Mouse (Mus musculus) neutrophil, adult 83 days (primary cell): Measurements from ENCODE around the gene BC051142. TPM values are rescaled to one million over a fixed set of nuclear protein-coding genes. Genes with fewer than 3 reads are reported as not detected.

Experiments used
- total RNA-seq, 2 experiments: library from RNA; stranded (reverse); gene quantifications; one replicate each; pipeline ENCODE4 v1.2.4; 2023

BC051142 gene
- not detected for total RNA-seq

DNA sequence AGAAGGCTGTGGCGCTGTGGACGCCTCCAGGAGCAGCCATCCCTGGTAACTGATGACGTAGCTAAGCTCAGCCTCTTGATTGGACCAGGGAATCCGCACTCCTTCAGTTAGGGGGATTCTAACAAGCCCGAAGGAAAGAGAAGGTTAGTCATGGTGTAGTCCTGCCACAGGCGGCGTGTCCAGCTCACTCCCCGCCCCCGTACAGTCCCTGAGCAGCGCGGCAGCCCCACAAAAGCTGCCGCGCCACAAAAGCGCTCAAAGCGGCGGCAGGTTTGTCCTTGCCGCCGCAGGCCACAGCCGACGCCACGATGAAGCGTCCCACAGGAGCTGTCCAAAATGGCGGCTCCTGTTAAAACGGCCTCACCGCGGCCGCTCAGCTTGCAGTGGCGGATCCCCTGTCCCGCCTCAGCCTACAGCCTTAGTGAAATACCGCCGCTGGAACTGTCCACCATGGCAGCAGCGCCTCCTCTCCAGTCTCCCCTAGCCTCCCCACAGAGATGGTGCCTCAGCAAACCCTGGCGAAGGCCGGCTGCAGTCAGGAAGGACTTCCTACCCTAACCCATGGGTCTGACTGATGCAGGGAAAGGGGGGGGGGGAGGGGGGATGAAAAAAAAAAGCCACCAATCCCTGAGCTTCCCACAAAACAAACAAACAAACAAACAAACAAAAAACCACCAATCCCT is at the start of gene BC051142:
Gene BC051142 (plus strand): TSS at position 110 of the 683 bp plus-strand sequence.

GRCm38 (mm10) chr17:34354539-34354938 is 44.1 kb upstream of the BC051142 start, which contains the start of gene Btnl2:
Btnl2 (plus strand) TSS chr17:34354822.

DNA sequence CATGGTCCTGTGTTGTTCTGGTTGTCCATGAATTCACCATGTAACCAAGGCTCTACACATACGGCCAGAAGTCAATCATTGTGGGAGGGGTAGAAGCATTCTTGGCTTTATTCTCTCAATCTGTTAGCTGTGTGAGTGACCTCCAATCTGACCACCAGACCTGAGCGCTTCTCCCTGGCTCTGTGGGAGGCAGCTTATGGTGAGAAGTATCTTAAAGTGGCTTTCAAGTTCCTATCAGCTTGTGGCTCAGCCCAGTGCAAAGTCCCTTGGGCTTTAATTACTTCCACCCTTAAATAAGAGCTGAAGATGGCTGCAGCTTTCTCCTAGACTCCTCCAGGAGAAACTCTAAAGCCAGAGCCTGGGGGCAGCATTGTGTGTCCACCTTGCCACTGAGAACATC is 21.8 kb upstream of the BC051142 start, which contains the start of gene Btnl1:
Gene Btnl1 (plus strand): TSS at position 286 of the 400 bp plus-strand sequence.

GRCm38 (mm10) chr17:34477238-34478013 is 78.8 kb downstream of the BC051142 start, which contains the start of gene Btnl4:
Btnl4 (minus strand) TSS chr17:34477318.

Other genes with a start within 250 kb of the BC051142 start
- 10 to 100 TPM; 33.3 to 51.5 TPM for gene H2-DMb1, start 245.7 kb upstream of the BC051142 start, total RNA-seq
- 10 to 100 TPM; 47.4 to 56.7 TPM for gene Tap1, start 211.3 kb upstream of the BC051142 start, total RNA-seq
- gene Psmb9, start 211.1 kb upstream of the BC051142 start, total RNA-seq: 10 to 100 TPM; 83.3 to 88.3 TPM
- 100 to 1,000 TPM in 1 of 2 experiments, 10 to 100 TPM in 1; 89.4 to 111 TPM for gene Psmb8, start 201.1 kb upstream of the BC051142 start, total RNA-seq
- gene Tap2, start 195.3 kb upstream of the BC051142 start, total RNA-seq: 10 to 100 TPM; 79.7 to 84.6 TPM
- gene H2-Ob, start 159.9 kb upstream of the BC051142 start, total RNA-seq: 1 to 10 TPM; 1.7 to 1.9 TPM
- 100 to 1,000 TPM in 1 of 2 experiments, 10 to 100 TPM in 1; 96.2 to 115 TPM for gene H2-Ab1, start 141.1 kb upstream of the BC051142 start, total RNA-seq
- gene H2-Aa, start 111.0 kb upstream of the BC051142 start, total RNA-seq: 100 to 1,000 TPM in 1 of 2 experiments, 10 to 100 TPM in 1; 95.4 to 109 TPM
- gene H2-Eb1, start 93.0 kb upstream of the BC051142 start, total RNA-seq: 10 to 100 TPM; 49.7 to 54.6 TPM
- under 1 TPM in 1 of 2 experiments, not detected in 1; 0.11 TPM for gene H2-Eb2, start 73.2 kb upstream of the BC051142 start, total RNA-seq
- 1 to 10 TPM; 2.2 to 2.3 TPM for gene Btnl2, start 44.0 kb upstream of the BC051142 start, total RNA-seq
- gene Btnl1, start 21.7 kb upstream of the BC051142 start, total RNA-seq: not detected
- not detected for gene Btnl4, start 78.5 kb downstream of the BC051142 start, total RNA-seq
- gene Btnl6, start 118.5 kb downstream of the BC051142 start, total RNA-seq: not detected
- 1 to 10 TPM; 1.0 to 1.5 TPM for gene Notch4, start 165.4 kb downstream of the BC051142 start, total RNA-seq
- 100 to 1,000 TPM; 376 to 393 TPM for gene Gpsm3, start 191.0 kb downstream of the BC051142 start, total RNA-seq
- 10 to 100 TPM; 94.8 to 99.9 TPM for gene Pbx2, start 192.4 kb downstream of the BC051142 start, total RNA-seq
- gene Ager, start 199.0 kb downstream of the BC051142 start, total RNA-seq: 1 to 10 TPM; 5.8 to 7.0 TPM
- 10 to 100 TPM; 38.2 to 39.0 TPM for gene Rnf5, start 204.9 kb downstream of the BC051142 start, total RNA-seq
- gene Agpat1, start 205.4 kb downstream of the BC051142 start, total RNA-seq: 10 to 100 TPM; 55.4 to 56.5 TPM
- 1 to 10 TPM; 5.0 to 5.5 TPM for gene Egfl8, start 217.2 kb downstream of the BC051142 start, total RNA-seq
- 10 to 100 TPM; 42.1 to 43.5 TPM for gene Ppt2, start 229.7 kb downstream of the BC051142 start, total RNA-seq
- gene Prrt1, start 230.7 kb downstream of the BC051142 start, total RNA-seq: not detected
- gene Fkbpl, start 245.9 kb downstream of the BC051142 start, total RNA-seq: 10 to 100 TPM; 13.6 to 18.7 TPM
- gene Atf6b, start 248.3 kb downstream of the BC051142 start, total RNA-seq: 10 to 100 TPM; 59.5 to 60.4 TPM